Mouse (Mus musculus): ENCODE data around the gene Kcnip4.

- TF ChIP-seq CTCF (IDR thresholded peaks at IDR 0.05; ENCODE audit: borderline replicate concordance, control insufficient read depth, extremely low read depth, insufficient read depth, low read length, poor library complexity) (no peak), POLR2A (IDR thresholded peaks at IDR 0.05; ENCODE audit: control insufficient read depth, extremely low read depth, insufficient read depth, low read length, poor library complexity) (no peak)
Observed at GRCm38 (mm10) chr5:48606281-48606680, 918.4 kb downstream of the Kcnip4 start.

Data from thymus, adult 2 months (tissue).